Mouse (Mus musculus) olfactory bulb, adult 2 months (tissue): ENCODE results near the gene Lnx1. TPM values are rescaled to one million over a fixed set of nuclear protein-coding genes. Genes with fewer than 3 reads are reported as not detected.

Experiments used
- H3K27ac ChIP-seq: fragments of 200-500 bp; 2 replicates; pipeline ENCODE4 v1.5.1; 2012; ENCODE audit warnings: low read depth, low read length; ENCODE audit not compliant: insufficient read depth
- H3K4me1 ChIP-seq: fragments of 200-500 bp; 2 replicates; pipeline ENCODE4 v1.6.1; 2012; ENCODE audit warnings: low read length; ENCODE audit not compliant: control insufficient read depth, insufficient read depth
- H3K4me3 ChIP-seq: fragments of 200-500 bp; 2 replicates; pipeline ENCODE4 v1.5.1; 2012; ENCODE audit warnings: mild to moderate bottlenecking, low read depth, low read length, moderate library complexity; ENCODE audit not compliant: insufficient read depth
- CTCF ChIP-seq: fragments of 200-500 bp; IDR thresholded peaks from 2 replicates; pipeline ENCODE4 v1.5.1; 2012; ENCODE audit warnings: low read depth, mild to moderate bottlenecking, low read length, moderate library complexity; ENCODE audit not compliant: insufficient read depth
- POLR2A ChIP-seq: fragments of 200-500 bp; IDR thresholded peaks from 2 replicates; pipeline ENCODE4 v1.6.1; 2012; ENCODE audit warnings: mild to moderate bottlenecking, low read depth, low read length, moderate library complexity; ENCODE audit not compliant: insufficient read depth
- whole genome bisulfite sequencing: fragments of 180-500 bp; shearing (Covaris S2); methylation state at CpG from one replicate; pipeline ENCODE4 v1.1.7; 2018; 5-methylcytosine and 5-hydroxymethylcytosine counted together
- polyA plus RNA-seq: library from polyadenylated mRNA; stranded (reverse); fragments of >200 nt; gene quantifications from 2 replicates; pipeline ENCODE4 v1.2.4, GENCODE M21; 2012; ENCODE audit warnings: low replicate concordance; ENCODE audit not compliant: missing spikeins, insufficient read depth, insufficient read length

Lnx1 gene
- polyA plus RNA-seq, 1 experiment, result not detected

DNA sequence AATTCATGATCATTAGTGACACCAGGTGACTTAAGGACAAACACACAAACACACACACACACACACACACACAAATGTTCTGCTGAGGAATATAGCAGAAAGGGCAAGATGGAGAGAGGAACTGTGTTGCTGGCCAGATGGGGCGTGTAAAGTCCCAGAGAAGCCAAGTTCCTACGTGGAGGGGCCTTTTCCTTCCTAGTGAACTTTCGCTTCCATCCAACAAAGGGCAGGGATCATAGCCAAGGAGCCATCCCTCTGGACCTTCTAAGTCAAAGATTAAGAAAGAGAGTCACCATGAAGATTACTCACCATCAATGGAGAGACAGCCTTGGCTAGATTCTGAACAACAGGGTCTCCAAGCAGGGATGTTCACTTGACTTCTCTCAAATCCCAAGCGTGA, 7.5 kb upstream of the Lnx1 start:
- 91% methylated on average over 4 of the region's 4 CpGs for WGBS

DNA sequence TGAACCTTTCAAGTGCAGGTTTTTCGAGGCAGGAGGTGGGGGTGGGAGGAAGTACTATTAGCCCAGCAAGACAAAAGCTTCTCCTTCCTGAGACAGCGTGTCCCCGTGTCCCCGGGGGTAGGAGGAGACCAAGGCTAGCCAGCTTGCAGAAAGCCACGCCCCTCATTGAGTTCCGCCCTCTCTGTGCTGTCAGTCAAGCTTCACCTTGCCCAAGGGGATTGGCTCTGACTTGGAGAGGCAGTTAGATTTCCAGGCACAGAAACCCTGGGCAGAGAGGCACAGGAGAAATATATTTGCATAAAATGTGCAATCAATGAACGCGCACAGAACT, 1.7 kb upstream of the Lnx1 start:
- TF ChIP-seq CTCF, result no peak
- no peak for TF ChIP-seq POLR2A
- Histone ChIP-seq H3K27ac (no peak overlapping the region), H3K4me3 (peak overlapping the region; percentile 30; the same call in 1 of the 2 replicates), H3K4me1 (peaks cover 6% of the 10 kb centered on the region)
- WGBS, result 12% methylated on average over 8 of the region's 8 CpGs

More for the DNA sequence above, 7.5 kb upstream of the Lnx1 start:
- Histone ChIP-seq H3K4me3 (no peak overlapping the region), H3K27ac (no peak overlapping the region), H3K4me1 (no peaks in the 10 kb centered on the region)
- TF ChIP-seq POLR2A (no peak), CTCF (no peak)

DNA sequence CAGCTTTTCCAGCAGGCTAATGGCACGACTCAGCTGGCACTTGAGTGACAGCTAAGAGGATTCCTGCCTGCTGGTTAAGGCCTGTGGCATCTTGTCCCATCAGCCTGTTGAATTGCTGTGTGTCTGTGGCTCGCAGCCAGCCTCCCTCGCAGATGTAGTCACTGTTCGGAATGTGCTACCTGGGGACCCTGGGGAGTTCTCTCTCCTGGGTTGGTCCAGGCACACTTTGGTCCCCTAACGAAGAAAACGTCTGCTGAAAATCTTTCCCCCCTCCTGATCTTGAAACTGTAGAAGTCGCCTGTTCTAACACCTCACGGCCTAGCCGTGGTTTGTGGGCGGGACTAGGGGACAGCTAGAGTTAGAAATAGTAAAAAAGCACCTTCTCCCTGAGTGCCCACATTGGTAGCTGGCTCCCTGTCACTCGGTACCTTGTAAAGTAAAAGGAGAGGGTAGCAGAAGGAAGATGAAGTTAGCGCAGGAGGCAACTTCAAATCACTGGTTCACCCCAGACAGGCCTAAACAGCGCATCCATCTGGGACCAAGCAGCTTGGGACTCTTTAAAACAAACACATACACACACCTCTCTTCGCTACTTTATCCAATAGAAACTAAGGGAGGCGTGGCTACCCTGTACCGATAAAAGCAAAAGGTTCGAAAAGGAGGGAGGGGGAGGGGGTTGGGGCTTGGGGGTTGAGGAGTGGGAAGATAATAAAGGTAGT, 1.2 kb upstream of the Lnx1 start:
- H3K4me1 ChIP-seq, result peaks cover 6% of the 10 kb centered on the region
- H3K4me3 ChIP-seq, result no peak overlapping the region
- WGBS, result 43% methylated on average over 17 of the region's 17 CpGs
- no peak overlapping the region for H3K27ac ChIP-seq
- no peak for TF ChIP-seq POLR2A
- TF ChIP-seq CTCF, result no peak

DNA sequence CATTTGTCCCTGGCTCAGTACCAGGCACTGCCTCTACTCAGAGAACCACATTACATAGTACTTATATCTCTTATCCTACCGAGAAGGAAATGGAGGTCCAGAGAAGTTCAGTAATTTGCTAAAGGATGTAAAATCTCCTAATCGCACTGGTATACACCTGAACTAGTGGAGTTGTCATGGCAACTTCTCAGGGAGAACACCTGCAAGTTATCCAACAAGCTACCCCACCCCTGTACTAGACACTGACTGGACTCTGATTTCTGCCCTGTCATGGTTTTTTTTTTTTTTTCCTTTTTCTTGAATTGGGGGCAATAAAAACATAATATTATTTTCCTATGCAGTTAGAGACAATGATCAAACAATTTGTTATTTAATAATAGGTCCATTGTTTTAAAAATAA, 1.8 kb downstream of the Lnx1 start:
- H3K4me1 ChIP-seq, result peaks cover 6% of the 10 kb centered on the region
- 67% methylated on average over 2 of the region's 2 CpGs for WGBS
- TF ChIP-seq POLR2A (no peak), CTCF (no peak)

DNA sequence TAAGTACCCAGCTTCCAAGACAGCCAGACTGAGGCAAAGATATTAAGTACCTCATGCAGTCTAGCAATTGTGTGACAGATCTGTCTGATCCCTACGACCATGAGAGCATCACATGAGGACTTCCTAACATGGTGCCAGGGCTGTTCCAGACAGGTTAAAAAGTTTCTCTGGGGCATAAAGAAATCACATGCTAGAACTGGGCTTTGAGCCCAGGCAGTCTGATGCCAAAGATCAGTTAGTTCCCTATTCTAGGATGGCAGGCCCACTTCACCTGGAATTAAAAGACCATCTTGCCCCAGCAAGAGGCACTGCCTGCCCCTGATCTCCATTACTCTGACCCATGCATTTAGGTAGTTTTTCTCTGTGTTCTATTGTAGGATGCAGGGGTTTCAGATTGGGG, 3.0 kb downstream of the Lnx1 start:
- TF ChIP-seq POLR2A (no peak), CTCF (no peak)
- Histone ChIP-seq H3K4me3 (no peak overlapping the region), H3K4me1 (peaks cover 6% of the 10 kb centered on the region), H3K27ac (no peak overlapping the region)
- 85% methylated on average over 1 of the region's 1 CpGs for WGBS

More for the DNA sequence above, 1.8 kb downstream of the Lnx1 start:
- no peak overlapping the region for H3K27ac ChIP-seq
- H3K4me3 ChIP-seq, result no peak overlapping the region

DNA sequence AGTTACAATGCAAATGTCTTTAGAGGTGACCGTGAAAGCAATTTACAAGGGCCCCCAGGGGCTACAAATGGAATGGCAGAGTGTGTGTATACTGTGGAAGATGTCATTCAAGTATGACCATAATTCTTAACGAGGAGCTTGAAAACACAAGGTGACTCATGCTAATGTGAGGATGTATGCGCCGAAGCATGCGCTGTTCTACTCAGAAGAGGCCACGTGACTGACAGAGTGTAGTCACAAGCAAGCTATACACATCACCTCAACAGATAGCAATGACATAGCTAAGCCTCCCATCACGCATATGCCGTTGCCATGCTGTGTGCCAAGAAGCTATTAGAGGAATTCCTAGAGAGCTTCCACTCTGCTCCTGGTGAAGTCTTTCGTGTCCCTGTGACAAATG, 5.2 kb downstream of the Lnx1 start:
- H3K27ac ChIP-seq, result no peak overlapping the region
- WGBS, result 73% methylated on average over 9 of the region's 9 CpGs
- no peaks in the 10 kb centered on the region for H3K4me1 ChIP-seq
- no peak overlapping the region for H3K4me3 ChIP-seq
- no peak for TF ChIP-seq POLR2A
- no peak for TF ChIP-seq CTCF

DNA sequence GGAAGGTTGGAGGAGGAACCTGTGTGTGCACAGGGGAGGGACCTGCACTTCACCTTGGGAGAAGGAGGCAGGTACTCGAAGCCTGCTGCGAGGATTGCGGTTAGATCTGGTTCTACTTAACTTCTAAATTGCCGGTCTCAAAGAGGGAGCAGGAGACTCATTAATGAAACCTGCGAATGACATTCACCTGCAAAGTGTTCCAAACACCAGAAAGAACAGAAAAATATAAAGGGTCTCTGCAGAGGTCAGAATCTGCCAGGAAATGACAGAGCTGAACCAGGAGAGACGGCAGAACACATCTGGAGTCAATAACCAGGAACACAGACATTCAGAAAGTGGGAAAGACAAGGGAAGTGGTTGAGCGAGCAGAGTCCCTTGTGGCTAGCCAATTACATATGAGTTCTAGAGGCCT, 8.3 kb downstream of the Lnx1 start:
- no peak for TF ChIP-seq POLR2A
- TF ChIP-seq CTCF, result no peak
- no peak overlapping the region for H3K4me3 ChIP-seq
- 86% methylated on average over 7 of the region's 7 CpGs for WGBS

DNA sequence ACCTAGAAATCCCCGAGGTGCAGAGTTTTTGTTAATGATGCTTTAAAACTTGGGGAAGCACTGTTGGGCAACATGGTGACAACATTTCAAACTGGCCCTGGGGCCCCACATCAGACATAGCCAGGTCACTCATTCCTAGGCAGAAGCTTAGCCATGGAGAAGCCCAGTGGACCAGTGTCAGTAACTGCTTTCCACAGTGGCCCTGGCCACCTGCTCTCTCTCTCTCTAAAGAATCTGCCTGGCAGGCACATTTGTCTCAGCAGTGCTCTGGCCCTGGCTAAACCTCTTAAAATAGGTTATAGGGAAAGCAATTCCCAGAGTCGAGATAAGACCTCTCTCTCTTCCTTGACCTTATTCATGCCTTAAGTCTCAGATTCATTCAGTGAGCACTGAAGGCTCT, 8.9 kb downstream of the Lnx1 start:
- TF ChIP-seq CTCF, result no peak
- no peak overlapping the region for H3K27ac ChIP-seq
- H3K4me1 ChIP-seq, result no peaks in the 10 kb centered on the region
- no peak overlapping the region for H3K4me3 ChIP-seq
- WGBS, result 65% methylated on average over 2 of the region's 2 CpGs

More for the DNA sequence above, 8.3 kb downstream of the Lnx1 start:
- Histone ChIP-seq H3K27ac (no peak overlapping the region), H3K4me1 (no peaks in the 10 kb centered on the region)

DNA sequence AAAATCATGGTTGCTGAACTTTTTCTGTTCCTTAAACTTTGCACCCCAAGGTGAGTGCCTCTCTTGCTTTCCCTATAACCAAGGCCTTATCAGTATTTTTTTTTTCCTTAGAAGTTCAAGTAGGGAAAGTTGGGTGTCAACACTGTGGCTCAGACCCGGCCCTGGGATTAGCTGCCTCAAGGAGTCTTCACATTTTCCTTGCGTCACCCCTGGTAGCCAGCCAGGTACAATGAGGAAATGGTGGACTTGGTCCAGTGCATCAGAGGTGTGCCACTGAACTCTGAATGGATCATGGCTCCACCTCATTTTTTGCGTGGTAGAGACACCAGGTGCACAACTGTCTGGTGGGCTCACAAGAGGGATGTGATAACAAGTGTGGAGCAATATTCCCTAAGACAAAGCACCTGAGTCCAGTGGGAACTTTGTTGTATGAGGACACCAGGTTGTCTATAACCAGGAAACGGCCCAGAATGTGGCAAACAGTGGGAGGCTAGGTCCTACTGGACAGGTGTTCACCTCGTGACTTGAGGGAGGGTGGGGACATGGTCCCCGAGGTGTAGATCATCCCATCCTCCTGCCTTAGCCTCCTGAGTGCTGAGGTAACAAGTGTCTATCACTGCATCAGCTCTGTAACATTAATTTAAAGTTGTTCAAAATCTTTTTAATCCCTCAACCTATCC, 10.2 kb downstream of the Lnx1 start:
- H3K4me1 ChIP-seq, result no peaks in the 10 kb centered on the region
- TF ChIP-seq CTCF (no peak), POLR2A (no peak)
- WGBS, result 86% methylated on average over 6 of the region's 6 CpGs
- no peak overlapping the region for H3K27ac ChIP-seq
- H3K4me3 ChIP-seq, result no peak overlapping the region
